Mouse (Mus musculus): ENCODE measurements around the gene Gpr87. TPM values are rescaled to one million over a fixed set of nuclear protein-coding genes. Genes with fewer than 3 reads are reported as not detected.

Gene Gpr87
- polyA plus RNA-seq, 1 experiment from 2014 or later, result not detected

- ATAC-seq (ENCODE audit: insufficient read depth, low FRiP score, low TSS enrichment), result no peak
- H3K9me3 ChIP-seq (ENCODE audit: control insufficient read depth, low read length), result no peaks in the 10 kb centered on the region
These were observed 55.3 kb downstream of the Gpr87 start for GRCm38 (mm10) chr3:59139651-59140051.

GRCm38 (mm10) chr3:59138946-59139468 lies 55.9 kb downstream of the Gpr87 start:
- Histone ChIP-seq H3K27ac (ENCODE audit: low read depth, low read length) (no peak overlapping the region), H3K4me1 (ENCODE audit: control insufficient read depth, insufficient read depth, low read length) (no peaks in the 10 kb centered on the region), H3K9me3 (ENCODE audit: control insufficient read depth, low read length) (no peaks in the 10 kb centered on the region), H3K36me3 (ENCODE audit: control insufficient read depth, insufficient read depth, low read length) (no peaks in the 10 kb centered on the region), H3K27me3 (ENCODE audit: control insufficient read depth, insufficient read depth, low read length) (no peaks in the 10 kb centered on the region), H3K9ac (ENCODE audit: low read length) (no peak overlapping the region), H3K4me3 (ENCODE audit: low read depth, low read length) (no peak overlapping the region), H3K4me2 (ENCODE audit: low read depth) (no peak overlapping the region)
- ATAC-seq (ENCODE audit: insufficient read depth, low FRiP score, low TSS enrichment) (no peak), DNase-seq (ENCODE audit: low spot score) (no peak)
- 77% methylated on average over 12 of the region's 12 CpGs for WGBS

More at GRCm38 (mm10) chr3:59139651-59140051, 55.3 kb downstream of the Gpr87 start:
- DNase-seq (ENCODE audit: low spot score), result no peak
- H3K9ac ChIP-seq (ENCODE audit: low read length), result no peak overlapping the region
- H3K4me3 ChIP-seq (ENCODE audit: low read depth, low read length), result no peak overlapping the region
- H3K36me3 ChIP-seq (ENCODE audit: control insufficient read depth, insufficient read depth, low read length), result no peaks in the 10 kb centered on the region
- no peaks in the 10 kb centered on the region for H3K27me3 ChIP-seq (ENCODE audit: control insufficient read depth, insufficient read depth, low read length)
- no peak overlapping the region for H3K27ac ChIP-seq (ENCODE audit: low read depth, low read length)
- H3K4me2 ChIP-seq (ENCODE audit: low read depth), result no peak overlapping the region
- no peaks in the 10 kb centered on the region for H3K4me1 ChIP-seq (ENCODE audit: control insufficient read depth, insufficient read depth, low read length)

- no peak overlapping the region for H3K4me2 ChIP-seq (ENCODE audit: low read depth)
- no peaks in the 10 kb centered on the region for H3K4me1 ChIP-seq (ENCODE audit: control insufficient read depth, insufficient read depth, low read length)
- H3K9me3 ChIP-seq (ENCODE audit: control insufficient read depth, low read length), result no peaks in the 10 kb centered on the region
- no peaks in the 10 kb centered on the region for H3K36me3 ChIP-seq (ENCODE audit: control insufficient read depth, insufficient read depth, low read length)
- no peak overlapping the region for H3K27ac ChIP-seq (ENCODE audit: low read depth, low read length)
- H3K9ac ChIP-seq (ENCODE audit: low read length), result no peak overlapping the region
- H3K4me3 ChIP-seq (ENCODE audit: low read depth, low read length), result no peak overlapping the region
- ATAC-seq (ENCODE audit: insufficient read depth, low FRiP score, low TSS enrichment) (no peak), DNase-seq (ENCODE audit: low spot score) (no peak)
- WGBS, result 77% methylated on average over 5 of the region's 5 CpGs
- H3K27me3 ChIP-seq (ENCODE audit: control insufficient read depth, insufficient read depth, low read length), result no peaks in the 10 kb centered on the region
These were observed 58.8 kb downstream of the Gpr87 start for GRCm38 (mm10) chr3:59135911-59136653.

- Histone ChIP-seq H3K4me3 (ENCODE audit: low read depth, low read length) (no peak overlapping the region), H3K9me3 (ENCODE audit: control insufficient read depth, low read length) (no peaks in the 10 kb centered on the region), H3K27me3 (ENCODE audit: control insufficient read depth, insufficient read depth, low read length) (no peaks in the 10 kb centered on the region), H3K4me2 (ENCODE audit: low read depth) (no peak overlapping the region), H3K4me1 (ENCODE audit: control insufficient read depth, insufficient read depth, low read length) (no peaks in the 10 kb centered on the region), H3K27ac (ENCODE audit: low read depth, low read length) (no peak overlapping the region), H3K36me3 (ENCODE audit: control insufficient read depth, insufficient read depth, low read length) (no peaks in the 10 kb centered on the region), H3K9ac (ENCODE audit: low read length) (no peak overlapping the region)
- no peak for ATAC-seq (ENCODE audit: insufficient read depth, low FRiP score, low TSS enrichment)
- no peak for DNase-seq (ENCODE audit: low spot score)
- 83% methylated on average over 5 of the region's 5 CpGs for WGBS
These were observed 61.7 kb downstream of the Gpr87 start for GRCm38 (mm10) chr3:59133189-59133588.

GRCm38 (mm10) chr3:59131966-59132365 lies 62.9 kb downstream of the Gpr87 start:
- H3K9me3 ChIP-seq (ENCODE audit: control insufficient read depth, low read length), result no peaks in the 10 kb centered on the region
- H3K4me3 ChIP-seq (ENCODE audit: low read depth, low read length), result no peak overlapping the region
- no peak for DNase-seq (ENCODE audit: low spot score)
- H3K9ac ChIP-seq (ENCODE audit: low read length), result no peak overlapping the region
- H3K4me1 ChIP-seq (ENCODE audit: control insufficient read depth, insufficient read depth, low read length), result no peaks in the 10 kb centered on the region
- H3K4me2 ChIP-seq (ENCODE audit: low read depth), result no peak overlapping the region
- WGBS, result 90% methylated on average over 4 of the region's 4 CpGs
- no peak for ATAC-seq (ENCODE audit: insufficient read depth, low FRiP score, low TSS enrichment)
- H3K27ac ChIP-seq (ENCODE audit: low read depth, low read length), result no peak overlapping the region
- no peaks in the 10 kb centered on the region for H3K27me3 ChIP-seq (ENCODE audit: control insufficient read depth, insufficient read depth, low read length)
- no peaks in the 10 kb centered on the region for H3K36me3 ChIP-seq (ENCODE audit: control insufficient read depth, insufficient read depth, low read length)

- WGBS, result 81% methylated on average over 4 of the region's 4 CpGs
- no peaks in the 10 kb centered on the region for H3K27me3 ChIP-seq (ENCODE audit: control insufficient read depth, insufficient read depth, low read length)
- ATAC-seq (ENCODE audit: insufficient read depth, low FRiP score, low TSS enrichment), result no peak
These were observed 63.8 kb downstream of the Gpr87 start for GRCm38 (mm10) chr3:59131081-59131480.

GRCm38 (mm10) chr3:59130431-59130830 lies 64.5 kb downstream of the Gpr87 start:
- DNase-seq (ENCODE audit: low spot score), result no peak
- Histone ChIP-seq H3K27ac (ENCODE audit: low read depth, low read length) (no peak overlapping the region), H3K27me3 (ENCODE audit: control insufficient read depth, insufficient read depth, low read length) (no peaks in the 10 kb centered on the region), H3K4me3 (ENCODE audit: low read depth, low read length) (no peak overlapping the region), H3K4me2 (ENCODE audit: low read depth) (no peak overlapping the region), H3K4me1 (ENCODE audit: control insufficient read depth, insufficient read depth, low read length) (no peaks in the 10 kb centered on the region), H3K36me3 (ENCODE audit: control insufficient read depth, insufficient read depth, low read length) (no peaks in the 10 kb centered on the region), H3K9me3 (ENCODE audit: control insufficient read depth, low read length) (no peaks in the 10 kb centered on the region), H3K9ac (ENCODE audit: low read length) (no peak overlapping the region)
- ATAC-seq (ENCODE audit: insufficient read depth, low FRiP score, low TSS enrichment), result no peak
- 71% methylated on average over 8 of the region's 8 CpGs for WGBS

More at GRCm38 (mm10) chr3:59131081-59131480, 63.8 kb downstream of the Gpr87 start:
- DNase-seq (ENCODE audit: low spot score), result no peak
- Histone ChIP-seq H3K4me3 (ENCODE audit: low read depth, low read length) (no peak overlapping the region), H3K4me2 (ENCODE audit: low read depth) (no peak overlapping the region), H3K9ac (ENCODE audit: low read length) (no peak overlapping the region), H3K36me3 (ENCODE audit: control insufficient read depth, insufficient read depth, low read length) (no peaks in the 10 kb centered on the region), H3K4me1 (ENCODE audit: control insufficient read depth, insufficient read depth, low read length) (no peaks in the 10 kb centered on the region), H3K9me3 (ENCODE audit: control insufficient read depth, low read length) (no peaks in the 10 kb centered on the region), H3K27ac (ENCODE audit: low read depth, low read length) (no peak overlapping the region)

GRCm38 (mm10) chr3:59129547-59129946 lies 65.4 kb downstream of the Gpr87 start:
- 85% methylated on average over 3 of the region's 3 CpGs for WGBS
- ATAC-seq (ENCODE audit: insufficient read depth, low FRiP score, low TSS enrichment), result no peak
- H3K4me1 ChIP-seq (ENCODE audit: control insufficient read depth, insufficient read depth, low read length), result no peaks in the 10 kb centered on the region
- H3K9ac ChIP-seq (ENCODE audit: low read length), result no peak overlapping the region
- no peak overlapping the region for H3K4me3 ChIP-seq (ENCODE audit: low read depth, low read length)
- no peaks in the 10 kb centered on the region for H3K27me3 ChIP-seq (ENCODE audit: control insufficient read depth, insufficient read depth, low read length)
- no peaks in the 10 kb centered on the region for H3K9me3 ChIP-seq (ENCODE audit: control insufficient read depth, low read length)
- no peak overlapping the region for H3K27ac ChIP-seq (ENCODE audit: low read depth, low read length)
- H3K4me2 ChIP-seq (ENCODE audit: low read depth), result no peak overlapping the region
- no peak for DNase-seq (ENCODE audit: low spot score)
- H3K36me3 ChIP-seq (ENCODE audit: control insufficient read depth, insufficient read depth, low read length), result no peaks in the 10 kb centered on the region

Measured in neural tube, embryonic 11.5 days (tissue).